Mouse (Mus musculus) naive thymus-derived CD4-positive, alpha-beta T cell, adult 5 months (primary cell): ENCODE results near the gene Rab5b. TPM values are rescaled to one million over a fixed set of nuclear protein-coding genes. Genes with fewer than 3 reads are reported as not detected.

ENCODE experiments used
- polyA plus RNA-seq: library from polyadenylated mRNA; unstranded; fragments of 100-300 nt; shearing (Covaris generic); gene quantifications from one replicate; pipeline ENCODE4 v1.2.1, GENCODE M21; 2017

Rab5b gene
- 26.5 TPM for polyA plus RNA-seq

DNA sequence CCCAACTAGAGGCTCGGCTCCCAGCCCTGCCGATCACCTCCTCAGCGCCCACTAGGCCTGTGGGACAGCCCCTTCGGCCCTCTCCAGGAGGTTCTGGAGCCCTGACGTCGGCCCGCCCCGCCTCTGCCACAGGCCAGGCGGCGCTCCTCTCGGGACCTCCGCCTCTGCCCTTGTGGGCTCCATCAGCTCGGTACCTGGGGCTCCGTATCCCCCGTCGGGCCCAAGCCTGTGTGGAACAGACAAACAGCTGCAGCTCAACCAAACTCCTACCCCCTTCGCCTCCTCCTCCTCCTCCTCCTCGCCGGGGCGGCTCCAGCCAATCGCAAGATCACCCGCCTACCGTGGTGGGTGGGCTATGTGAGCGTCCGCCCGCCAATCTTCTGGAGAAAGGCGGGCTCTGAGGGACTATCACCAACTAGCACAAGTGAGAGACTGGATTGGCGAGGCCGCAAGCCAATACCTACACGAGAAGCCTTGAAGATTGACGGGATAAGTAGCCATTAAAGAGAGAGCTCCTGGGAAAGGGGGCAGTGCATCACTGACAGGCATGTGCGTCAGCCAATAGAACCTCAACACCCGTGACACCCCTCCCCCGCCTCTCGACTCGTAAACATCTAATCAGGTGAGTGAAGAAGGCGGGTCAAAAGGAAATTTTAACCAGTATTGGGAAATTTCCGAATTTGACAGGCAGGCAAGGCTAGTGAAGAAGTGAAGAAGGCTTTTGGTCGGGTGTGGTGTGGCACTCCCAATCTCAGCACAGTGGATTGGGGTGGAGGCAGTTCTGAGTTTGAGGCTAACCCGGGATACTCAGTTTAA is at the start of gene Rab5b:
Gene Rab5b, minus strand, starts transcription at position 273 of the 816 bp plus-strand sequence.

GRCm38 (mm10) chr10:128744680-128745601 is 48.9 kb upstream of the Rab5b start, which contains the start of gene Dgka:
TSS of gene Dgka (minus strand) at chr10:128744855.

DNA sequence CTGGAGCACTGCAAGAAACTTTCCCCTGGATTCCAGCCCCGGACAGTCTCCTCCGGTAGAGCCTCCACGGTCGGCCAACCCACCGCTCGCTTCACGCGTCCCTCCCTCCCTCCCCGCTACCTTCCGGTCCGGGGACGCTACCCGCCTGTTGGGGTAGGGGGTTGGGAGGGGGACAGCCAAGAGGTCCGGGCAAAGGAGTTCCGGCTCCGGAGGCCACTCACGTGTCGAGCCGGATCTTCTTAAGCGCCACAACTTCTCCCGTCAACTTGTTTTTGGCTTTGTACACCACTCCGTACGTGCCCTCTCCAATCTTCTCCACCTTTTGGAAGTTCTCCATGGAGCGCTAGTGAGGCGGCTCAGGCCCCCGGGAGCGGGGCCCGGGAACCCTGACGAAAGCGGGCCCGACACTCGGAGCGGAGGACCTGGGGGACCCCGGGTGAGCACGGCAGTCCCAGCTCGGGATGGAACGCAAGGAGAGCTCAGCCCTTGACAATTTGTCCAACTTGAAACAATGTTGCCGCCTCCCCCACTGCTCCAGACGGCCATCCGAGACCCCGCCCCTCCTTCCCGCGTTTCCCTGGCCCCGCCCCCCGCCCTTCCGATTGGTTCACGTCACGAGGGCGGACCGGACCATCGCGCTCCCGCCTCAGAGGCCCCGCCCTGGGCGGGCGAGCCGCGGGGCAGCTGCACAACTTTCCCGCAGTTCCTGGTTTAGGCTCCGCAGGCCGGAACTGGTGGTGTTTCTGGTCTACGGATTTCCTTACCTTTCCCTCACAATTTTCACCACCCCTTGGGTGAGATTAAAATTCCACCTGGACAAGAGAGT is 8.6 kb upstream of the Rab5b start, which contains the start of gene Cdk2:
Gene Cdk2, minus strand, starts transcription at position 541 of the 826 bp plus-strand sequence.

GRCm38 (mm10) chr10:128703895-128704294 is 7.8 kb upstream of the Rab5b start, which contains the start of gene Pmel:
TSS of gene Pmel (plus strand) at chr10:128704195.

GRCm38 (mm10) chr10:128673763-128674468 is 22.1 kb downstream of the Rab5b start, which contains the start of gene Suox:
TSS of gene Suox (minus strand) at chr10:128674073.

DNA sequence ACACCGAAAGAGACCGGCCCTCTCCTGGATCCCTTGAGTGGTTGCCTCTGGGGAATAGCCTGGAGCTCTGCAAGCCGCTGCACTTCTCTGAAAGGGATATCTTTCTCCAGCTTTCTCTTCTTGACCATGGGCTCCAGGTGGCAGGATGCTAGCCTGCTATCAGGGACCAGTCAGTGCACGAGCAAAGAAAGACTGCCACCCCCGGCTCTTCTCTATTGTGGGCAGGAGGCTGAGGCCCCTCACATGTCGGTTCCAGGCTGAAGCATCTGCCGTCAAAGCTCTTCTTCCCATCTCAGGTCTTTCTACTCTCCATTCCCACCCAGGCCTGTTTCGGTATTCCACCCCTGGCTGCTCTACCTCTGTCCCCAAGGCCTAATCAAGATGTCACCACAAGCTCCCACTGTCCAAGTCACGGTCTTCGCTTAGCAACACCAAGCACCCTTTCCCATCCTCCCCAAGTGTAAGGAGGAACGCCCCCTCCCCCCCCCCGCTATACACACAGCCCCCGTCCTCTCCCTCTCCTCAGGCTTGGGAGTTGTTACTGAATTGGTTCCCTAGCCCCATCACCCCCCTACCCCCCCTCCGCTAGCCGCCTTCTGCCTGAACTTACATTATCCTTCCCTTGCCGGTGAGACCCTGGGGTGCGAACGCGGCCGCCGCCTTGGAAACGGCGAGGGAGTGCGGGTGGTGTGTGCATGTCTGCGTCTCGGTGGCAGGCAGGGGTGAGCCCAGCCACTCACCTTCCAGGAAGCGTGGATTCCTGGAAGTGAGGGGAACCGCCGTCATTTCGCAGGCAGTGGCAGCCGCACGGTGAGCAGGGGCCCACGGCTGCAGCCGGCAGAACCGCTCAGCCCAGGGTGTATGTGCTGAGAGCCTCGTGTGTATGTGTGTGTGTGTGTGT is 50.7 kb downstream of the Rab5b start, which contains the start of gene Ikzf4:
Gene Ikzf4, minus strand, starts transcription at position 881 of the 901 bp plus-strand sequence.

Other genes with a start within 250 kb of the Rab5b start
- 93.1 TPM for gene Smarcc2, start 237.0 kb downstream of the Rab5b start, polyA plus RNA-seq
- gene Myl6, start 202.1 kb downstream of the Rab5b start, polyA plus RNA-seq: 1,093 TPM
- 3.2 TPM for gene Myl6b, start 197.6 kb downstream of the Rab5b start, polyA plus RNA-seq
- gene Esyt1, start 170.4 kb downstream of the Rab5b start, polyA plus RNA-seq: 269 TPM
- 32.4 TPM for gene Zc3h10, start 148.5 kb downstream of the Rab5b start, polyA plus RNA-seq
- gene Rpl41, start 147.0 kb downstream of the Rab5b start, polyA plus RNA-seq: 2,874 TPM
- 27.6 TPM for gene Pa2g4, start 130.3 kb downstream of the Rab5b start, polyA plus RNA-seq
- gene Erbb3, start 106.6 kb downstream of the Rab5b start, polyA plus RNA-seq: 1.2 TPM
- gene Rps26, start 69.5 kb downstream of the Rab5b start, polyA plus RNA-seq: 770 TPM
- 7.6 TPM for gene Ikzf4, start 50.3 kb downstream of the Rab5b start, polyA plus RNA-seq
- 18.4 TPM for gene Suox, start 22.2 kb downstream of the Rab5b start, polyA plus RNA-seq
- gene Pmel, start 7.9 kb upstream of the Rab5b start, polyA plus RNA-seq: 6.4 TPM
- 36.7 TPM for gene Cdk2, start 8.8 kb upstream of the Rab5b start, polyA plus RNA-seq
- gene Dgka, start 48.6 kb upstream of the Rab5b start, polyA plus RNA-seq: 1,128 TPM
- gene Pym1, start 51.6 kb upstream of the Rab5b start, polyA plus RNA-seq: 31.8 TPM
- gene Mmp19, start 94.6 kb upstream of the Rab5b start, polyA plus RNA-seq: not detected
- gene Dnajc14, start 107.8 kb upstream of the Rab5b start, polyA plus RNA-seq: 54.8 TPM
- 5.8 TPM for gene Tmem198b, start 108.1 kb upstream of the Rab5b start, polyA plus RNA-seq
- 109 TPM for gene Sarnp, start 121.1 kb upstream of the Rab5b start, polyA plus RNA-seq
- 26.9 TPM for gene Ormdl2, start 125.4 kb upstream of the Rab5b start, polyA plus RNA-seq
- 1.2 TPM for gene Gdf11, start 195.5 kb upstream of the Rab5b start, polyA plus RNA-seq
- not detected for gene Cd63, start 204.7 kb upstream of the Rab5b start, polyA plus RNA-seq
- gene Rdh5, start 226.6 kb upstream of the Rab5b start, polyA plus RNA-seq: 8.4 TPM
- 85.2 TPM for gene Bloc1s1, start 227.8 kb upstream of the Rab5b start, polyA plus RNA-seq
- 8.8 TPM for gene Itga7, start 237.6 kb upstream of the Rab5b start, polyA plus RNA-seq